Mouse (Mus musculus) kidney, postnatal 10 days (tissue): ENCODE data around the gene Tbc1d13.
"Not testable (repeated sequence)": the region's sequence is repeated elsewhere in the genome, so short reads cannot be mapped to it uniquely, and the experiment has no call there.

Experiments
- DNase-seq: peaks from one replicate; pipeline ENCODE4 v3.0.0; 2021; ENCODE audit warnings: mixed read lengths

Tbc1d13 gene

DNA sequence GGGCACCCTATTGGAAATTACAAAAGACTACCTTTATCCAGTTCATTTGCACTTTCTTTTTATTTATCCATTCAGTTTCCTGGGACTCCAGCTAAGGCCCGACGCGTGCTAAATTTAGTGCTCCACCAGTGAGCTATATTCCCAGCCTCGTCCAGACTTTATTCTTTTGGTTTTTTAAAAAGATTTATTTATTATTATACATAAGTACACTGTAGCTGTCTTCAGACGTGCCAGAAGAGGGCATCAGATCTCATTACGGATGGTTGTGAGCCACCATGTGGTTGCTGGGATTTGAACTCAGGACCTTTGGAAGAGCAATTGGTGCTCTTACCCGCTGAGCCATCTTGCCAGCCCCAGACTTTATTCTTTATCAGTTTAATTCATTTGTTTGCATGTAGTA is 45.2 kb downstream of the Tbc1d13 start:
- not testable (repeated sequence) for DNase-seq

DNA sequence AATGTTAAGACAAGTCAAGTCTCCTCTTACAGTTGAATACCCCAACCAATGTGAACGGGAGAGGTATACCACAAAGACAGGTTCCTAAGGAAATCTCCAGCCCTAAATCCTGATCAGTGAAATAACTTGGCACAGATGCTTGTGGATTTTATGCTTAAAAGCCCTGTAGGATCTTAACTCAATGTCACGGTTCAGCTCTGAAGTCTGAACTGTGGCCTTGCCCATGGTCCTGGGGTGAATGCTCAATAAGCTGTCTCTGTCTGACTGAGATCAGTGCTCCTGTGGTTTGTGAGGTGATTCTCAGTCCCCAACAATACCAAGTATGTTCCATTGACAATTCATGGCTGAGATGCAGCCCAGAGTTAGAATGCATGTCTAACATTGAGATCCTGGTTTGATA is 48.9 kb downstream of the Tbc1d13 start:
- no peak for DNase-seq

DNA sequence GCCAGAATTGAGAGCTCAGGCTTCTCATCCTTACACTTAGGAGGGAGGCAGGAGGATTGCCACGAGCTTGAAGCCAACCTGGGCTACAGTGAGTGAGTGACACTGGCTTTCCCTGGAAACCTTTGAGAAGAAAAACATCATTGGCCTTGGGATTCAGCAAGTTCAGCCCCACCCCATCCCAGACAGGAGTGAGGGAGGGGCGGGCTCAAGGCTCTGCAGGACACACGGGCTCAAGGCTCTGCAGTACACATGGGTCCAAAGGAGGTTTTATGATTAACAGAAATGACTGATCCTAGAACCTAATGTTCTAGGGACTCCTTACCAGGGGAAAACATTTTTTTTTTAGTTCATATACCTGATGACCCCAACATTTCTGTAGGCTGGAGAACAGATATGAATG is 50.2 kb downstream of the Tbc1d13 start:
- no peak for DNase-seq

DNA sequence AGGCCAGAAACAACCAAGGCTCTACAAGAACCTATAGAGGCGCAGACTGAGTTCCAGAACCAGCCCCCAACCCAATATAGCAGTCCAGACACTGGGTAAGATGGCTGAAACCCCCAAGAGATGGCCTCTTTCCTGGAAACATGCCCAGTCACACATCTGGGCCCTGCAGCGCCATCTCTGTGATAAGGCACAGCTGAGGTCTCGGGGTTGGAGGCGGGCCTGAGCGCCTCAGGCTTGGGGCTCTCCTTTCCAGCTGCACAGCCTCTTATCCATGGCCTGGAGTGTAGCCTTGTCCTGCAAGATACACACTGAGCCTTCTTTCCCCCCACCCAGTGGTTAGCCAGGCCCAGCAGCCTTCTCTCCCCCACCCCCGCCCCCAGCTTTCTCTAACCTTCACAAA is 51.7 kb downstream of the Tbc1d13 start:
- DNase-seq: no peak

DNA sequence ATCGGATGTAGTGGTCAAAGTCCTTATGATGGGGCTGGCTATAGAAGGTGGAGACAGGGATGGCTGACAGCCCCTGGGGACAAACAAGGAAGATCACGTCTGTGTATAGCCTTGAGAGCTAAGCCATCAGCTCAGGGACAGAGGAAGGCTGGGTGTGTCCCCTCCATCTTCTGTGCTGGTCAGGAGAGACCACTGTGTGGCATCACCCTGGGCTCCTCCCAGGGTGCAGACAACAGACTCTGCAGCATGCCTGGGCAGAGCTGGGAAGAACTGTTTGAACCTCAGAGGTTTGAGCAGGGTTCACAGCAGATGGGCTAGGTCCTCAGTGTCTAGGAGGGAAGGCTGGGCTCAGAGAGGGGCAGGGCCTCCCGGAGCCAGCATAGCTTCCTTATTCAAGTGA is 52.1 kb downstream of the Tbc1d13 start:
- DNase-seq: no peak

DNA sequence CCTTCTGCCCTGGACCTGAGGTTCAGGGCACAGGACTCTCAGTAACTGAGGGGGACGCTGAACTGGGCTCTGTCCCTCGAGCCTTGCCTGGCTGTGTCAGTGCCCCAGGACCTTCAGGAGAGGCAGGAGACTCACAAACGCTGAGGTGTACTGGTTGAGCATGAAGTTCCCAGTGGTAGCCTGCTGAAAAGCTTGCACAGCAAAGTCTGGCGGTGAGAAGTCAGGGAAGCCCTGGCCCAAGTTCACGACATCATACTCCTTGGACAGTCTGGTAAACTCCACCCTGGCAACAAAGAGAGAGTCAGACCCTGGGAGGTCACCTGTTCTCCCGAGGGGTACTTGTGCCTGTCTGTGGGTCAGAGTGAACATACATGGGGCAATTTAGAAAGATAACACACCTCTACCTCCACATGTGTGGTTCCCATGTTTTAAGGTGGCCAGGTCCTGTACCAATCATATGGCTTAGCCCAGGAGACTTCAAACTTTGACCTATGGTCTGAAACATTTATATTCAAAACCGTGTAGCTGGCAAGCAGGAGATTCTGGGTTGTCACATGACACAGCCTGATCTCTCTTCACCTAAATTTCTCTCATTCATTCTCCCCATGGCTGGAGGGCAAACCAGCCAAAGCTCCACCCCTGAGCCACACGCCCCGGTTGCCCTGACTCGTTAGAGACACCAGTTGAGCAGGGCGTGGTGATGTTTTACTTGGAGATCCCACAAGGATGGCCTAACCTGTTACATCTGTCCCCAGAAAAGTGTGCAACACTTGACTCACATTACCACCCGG is 58.4 kb downstream of the Tbc1d13 start:
- peak; percentile 36 for DNase-seq

DNA sequence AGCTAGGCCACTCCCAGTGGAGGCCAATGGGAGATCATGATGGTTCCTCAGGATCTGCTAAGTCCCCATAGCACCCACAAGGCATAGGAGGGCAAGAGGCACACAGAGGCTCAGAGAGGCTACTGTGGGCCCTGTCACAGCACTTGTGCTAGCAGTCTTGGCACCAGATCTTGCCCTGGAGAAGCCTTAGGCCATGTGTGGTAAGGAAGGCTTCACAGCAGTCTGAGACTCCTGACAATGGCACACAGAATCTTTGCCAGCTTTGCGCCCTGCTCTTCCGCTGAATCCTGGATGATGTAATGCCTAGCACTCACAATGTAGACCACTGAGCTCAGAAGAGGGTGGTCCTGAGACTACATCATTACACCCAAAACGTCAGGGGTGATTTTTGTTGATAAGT is 61.1 kb downstream of the Tbc1d13 start:
- DNase-seq: no peak

DNA sequence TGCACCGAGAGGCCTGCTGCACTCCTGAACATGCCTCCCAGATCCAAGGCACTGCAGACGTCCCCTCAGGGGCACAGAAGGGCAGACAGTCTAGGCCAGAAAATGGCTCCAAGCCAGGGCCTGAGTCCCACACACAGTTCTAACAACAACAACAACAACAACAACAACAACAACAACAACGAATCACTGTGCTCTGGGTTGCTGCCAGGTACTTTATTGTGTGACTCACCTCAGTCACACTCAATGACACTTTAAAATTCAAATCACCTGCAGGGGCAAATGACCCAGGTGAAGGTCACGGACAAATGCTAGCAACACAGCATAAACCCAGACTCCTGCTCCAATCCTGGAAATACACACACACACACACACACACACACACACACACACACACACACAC is 64.5 kb downstream of the Tbc1d13 start:
- peak; percentile 40 for DNase-seq

DNA sequence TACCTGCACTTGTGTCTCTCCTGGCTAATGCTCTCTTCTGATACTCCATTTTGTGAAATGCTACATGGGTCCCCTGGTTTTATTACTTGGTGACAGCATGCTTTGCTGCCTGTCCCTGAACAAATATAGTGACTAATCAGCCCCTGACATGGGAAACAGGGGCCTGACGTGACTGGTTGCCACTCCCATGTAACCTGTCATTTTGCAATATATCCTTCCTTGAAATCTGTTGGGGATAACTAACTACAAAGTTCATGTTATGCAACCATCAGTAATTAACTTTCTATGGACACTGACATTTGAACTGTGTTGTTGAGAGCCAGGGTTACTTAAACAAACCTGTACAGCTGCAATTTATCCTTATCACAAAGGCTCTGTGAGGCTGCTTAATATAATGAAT is 66.4 kb downstream of the Tbc1d13 start:
- DNase-seq: no peak

DNA sequence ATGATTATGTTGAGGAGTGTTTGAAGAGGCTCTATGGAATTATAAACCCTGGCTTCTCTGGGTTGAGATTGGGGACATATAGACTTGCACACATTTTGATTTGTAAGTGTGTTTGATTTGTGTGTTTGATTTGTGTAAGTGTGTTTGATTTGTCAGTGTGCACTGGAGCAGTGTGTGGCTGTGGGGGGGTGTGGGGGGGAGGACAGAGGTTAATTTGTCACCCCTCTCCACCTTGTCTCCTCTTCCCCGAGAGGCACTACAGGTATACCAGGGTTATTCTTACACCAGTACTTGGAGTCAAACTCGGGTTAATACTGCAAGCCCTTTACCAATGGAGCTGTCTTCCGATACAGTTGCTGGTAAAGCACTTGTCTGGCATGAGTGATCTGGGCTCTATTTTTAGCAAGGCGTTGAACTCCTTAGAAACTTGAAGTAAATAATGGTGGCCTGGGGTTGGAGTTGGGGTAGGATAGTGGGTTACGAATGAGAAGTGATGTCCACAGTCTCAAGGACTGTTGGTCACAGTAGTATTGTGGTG is 66.9 kb downstream of the Tbc1d13 start:
- no peak for DNase-seq
